Mouse (Mus musculus): ENCODE results near the gene Cxcl14.

DNA sequence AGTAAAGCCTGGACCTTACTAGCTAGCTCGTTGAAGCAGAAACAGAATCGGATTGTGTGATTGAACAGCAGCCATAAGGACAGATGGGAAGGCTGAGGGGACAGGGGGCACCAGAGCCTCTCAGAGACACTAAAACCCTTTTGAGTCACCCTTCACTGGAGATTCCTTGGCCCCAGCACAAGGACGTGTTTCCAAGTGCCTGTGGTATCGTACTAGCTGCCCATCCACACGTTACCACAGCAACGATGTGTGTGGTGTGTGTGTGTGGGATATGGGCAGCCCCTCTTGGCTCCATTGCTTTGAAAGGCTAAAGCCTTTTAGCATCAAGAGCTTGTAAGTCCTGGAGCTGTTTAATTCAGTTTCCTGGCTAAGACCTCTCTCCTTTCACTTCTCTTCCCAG lies 33.4 kb upstream of the Cxcl14 start:
- TF ChIP-seq CTCF (IDR thresholded peaks at IDR 0.05; ENCODE audit: extremely low read depth, insufficient read depth, insufficient read length, insufficient replicate concordance) = no peak
- no peak for TF ChIP-seq POLR2A (IDR thresholded peaks at IDR 0.05; ENCODE audit: low read depth, low read length)

Measured in spleen, adult 2 months (tissue).